In genomic region chr10:26077671-26078481, GRCm38 (mm10) we compare ENCODE assay signal across 9 mouse cellular contexts. TPM values are rescaled to one million over a fixed set of nuclear protein-coding genes. Genes with fewer than 3 reads are reported as not detected.
A peak's percentile ranks its signal among the peaks of the same experiment; 100 is the strongest.
DNase-seq lines count a peak whose midpoint lies in the region; ATAC-seq and TF ChIP-seq lines count a peak whose summit lies in the region.
"Had no signal": no experiment of that assay in that cellular context is flagged by ENCODE, and none has a peak within 500 bp of the region (broad histone marks: within the 10 kb centered on the region; RNA-seq: fewer than 3 reads in every experiment).

TSS of gene Gm9767 (plus strand) at chr10:26078255.

- 3% methylated on average over 51 of the region's 52 CpGs for WGBS in heart, embryonic 12.5 days
- WGBS in intestine, embryonic 15.5 days: 1% methylated on average over 52 of the region's 52 CpGs
- WGBS in stomach, embryonic 14.5 days: 1% methylated on average over 52 of the region's 52 CpGs

- peak within 1 kb of the TSS; percentile 100 for H3K4me2 ChIP-seq in heart, embryonic 12.5 days
- peak within 1 kb of the TSS; percentile 95 for H3K4me2 ChIP-seq in intestine, embryonic 15.5 days (replicated peaks)
- H3K4me2 ChIP-seq in stomach, embryonic 14.5 days (replicated peaks; ENCODE audit: low read depth, low read length): peak within 1 kb of the TSS; percentile 76

- no peak within 1 kb of the TSS for H3K27ac ChIP-seq in heart, embryonic 12.5 days (ENCODE audit: poor library complexity, severe bottlenecking)
- H3K27ac ChIP-seq in embryonic fibroblast, embryonic 13.5 days (ENCODE audit: insufficient read depth, low read length): no peak within 1 kb of the TSS
- peak within 1 kb of the TSS; percentile 27; the same call in 1 of the 2 replicates for H3K27ac ChIP-seq in intestine, embryonic 15.5 days
- peak within 1 kb of the TSS; percentile 77 for H3K27ac ChIP-seq in stomach, embryonic 14.5 days (ENCODE audit: low read length)

- H3K9me3 ChIP-seq in heart, embryonic 12.5 days (replicated peaks): no peaks in the 10 kb centered on the region
- H3K9me3 ChIP-seq in intestine, embryonic 15.5 days: no peaks in the 10 kb centered on the region
- no peaks in the 10 kb centered on the region for H3K9me3 ChIP-seq in stomach, embryonic 14.5 days (ENCODE audit: control insufficient read depth, low read depth, low read length)

- peaks cover 31% of the 10 kb centered on the region for H3K27me3 ChIP-seq in heart, embryonic 12.5 days (replicated peaks)
- H3K27me3 ChIP-seq in intestine, embryonic 15.5 days (replicated peaks): peaks cover 12% of the 10 kb centered on the region; the same call in 1 of the 2 replicates
- no peaks in the 10 kb centered on the region for H3K27me3 ChIP-seq in stomach, embryonic 14.5 days (ENCODE audit: control insufficient read depth, insufficient read depth, low read length)

- peaks cover 7% of the 10 kb centered on the region; the same call in 1 of the 2 replicates for H3K4me1 ChIP-seq in heart, embryonic 12.5 days (replicated peaks)
- no peaks in the 10 kb centered on the region; the same call in 1 of the 2 replicates for H3K4me1 ChIP-seq in embryonic fibroblast, embryonic 13.5 days (ENCODE audit: control insufficient read depth, insufficient read depth, low read length)
- H3K4me1 ChIP-seq in intestine, embryonic 15.5 days (replicated peaks): 0 out of 2 replicates have a peak, but pooled peaks cover 6% of the 10 kb centered on the region
- H3K4me1 ChIP-seq in stomach, embryonic 14.5 days (ENCODE audit: control insufficient read depth, insufficient read depth, low read length): no peaks in the 10 kb centered on the region

- no peak for ATAC-seq in heart, embryonic 12.5 days (ENCODE audit: insufficient number of reproducible peaks, low FRiP score)
- peak; percentile 56 for ATAC-seq in intestine, embryonic 15.5 days
- peak; percentile 71; the same call in 1 of the 2 replicates for ATAC-seq in stomach, embryonic 14.5 days (ENCODE audit: insufficient number of reproducible peaks, insufficient read depth, low FRiP score, low read depth)

- H3K4me3 ChIP-seq in heart, embryonic 12.5 days: peak within 1 kb of the TSS; percentile 65
- H3K4me3 ChIP-seq in embryonic fibroblast, embryonic 13.5 days (ENCODE audit: insufficient read depth, low read length): peak within 1 kb of the TSS; percentile 66
- peak within 1 kb of the TSS; percentile 67 for H3K4me3 ChIP-seq in intestine, embryonic 15.5 days (replicated peaks)
- peak within 1 kb of the TSS; percentile 82 for H3K4me3 ChIP-seq in stomach, embryonic 14.5 days (ENCODE audit: low read depth, low read length)

- H3K36me3 ChIP-seq in heart, embryonic 12.5 days: no peaks in the 10 kb centered on the region
- no peaks in the 10 kb centered on the region for H3K36me3 ChIP-seq in intestine, embryonic 15.5 days
- H3K36me3 ChIP-seq in stomach, embryonic 14.5 days (ENCODE audit: control insufficient read depth, insufficient read depth, low read length): no peaks in the 10 kb centered on the region

- TF ChIP-seq CTCF in embryonic fibroblast, embryonic 13.5 days (IDR thresholded peaks at IDR 0.05; ENCODE audit: borderline replicate concordance, insufficient read depth, low read length): no peak

- H3K9ac ChIP-seq in heart, embryonic 12.5 days: peak within 1 kb of the TSS; percentile 63
- H3K9ac ChIP-seq in intestine, embryonic 15.5 days: peak within 1 kb of the TSS; percentile 52
- H3K9ac ChIP-seq in stomach, embryonic 14.5 days (replicated peaks; ENCODE audit: low read depth, low read length): peak within 1 kb of the TSS; percentile 84

- no peak for TF ChIP-seq POLR2A in embryonic fibroblast, embryonic 13.5 days (IDR thresholded peaks at IDR 0.05; ENCODE audit: low read depth, low read length)

- DNase-seq in heart, adult 9 months (ENCODE audit: low spot score in 2 of 2): no peak
- peak; percentile 24 for DNase-seq in R1 (ENCODE audit: low read depth, low spot score)
- peak; percentile 5 for DNase-seq in lung, postnatal 10 days
- no peak for DNase-seq in adipocyte (ENCODE audit: low spot score)

RNA-seq across cellular contexts. Expression of gene Gm9767, which starts in this region (rescaled TPM):
- polyA plus RNA-seq in heart, embryonic 12.5 days (2016; fragmentation: Nextera tagmentation; extraction: Ambion mirVana): 0.22 TPM in 1 of 2 replicates, not detected in the other
- polyA plus RNA-seq in embryonic fibroblast, embryonic 13.5 days (2011; ENCODE audit: insufficient read length, low read depth, missing spikeins): not detected in 2 replicates
- polyA plus RNA-seq in intestine, embryonic 15.5 days (2015; fragmentation: Nextera tagmentation; extraction: Ambion mirVana): 0.25 and 0.35 TPM in 2 replicates
- polyA plus RNA-seq in stomach, embryonic 14.5 days (2014; fragmentation: Nextera tagmentation; extraction: Ambion mirVana): 0.74 and 1.2 TPM in 2 replicates
- polyA plus RNA-seq: large intestine, adult 2 months had no signal

Comparison
In these comparisons a context has a peak if more than half of its experiments do, and no peak if none do; other contexts are left out.
1. Peak in ATAC-seq, H3K4me3 ChIP-seq, H3K27ac ChIP-seq, H3K9ac ChIP-seq and H3K4me2 ChIP-seq in intestine, embryonic 15.5 days; RNA of the gene not detected or under 1 TPM.
2. DNase-seq: peak in R1 (single experiment) and lung, postnatal 10 days (single experiment); none in heart, adult 9 months (0 of 2) and adipocyte (single experiment).
3. Peak in every context shown above with its lines, with median percentiles within 50 percentile points of each other: H3K4me2 ChIP-seq, H3K4me3 ChIP-seq and H3K9ac ChIP-seq.